13 mouse cellular contexts compared by ENCODE assay signal in the genomic region with DNA sequence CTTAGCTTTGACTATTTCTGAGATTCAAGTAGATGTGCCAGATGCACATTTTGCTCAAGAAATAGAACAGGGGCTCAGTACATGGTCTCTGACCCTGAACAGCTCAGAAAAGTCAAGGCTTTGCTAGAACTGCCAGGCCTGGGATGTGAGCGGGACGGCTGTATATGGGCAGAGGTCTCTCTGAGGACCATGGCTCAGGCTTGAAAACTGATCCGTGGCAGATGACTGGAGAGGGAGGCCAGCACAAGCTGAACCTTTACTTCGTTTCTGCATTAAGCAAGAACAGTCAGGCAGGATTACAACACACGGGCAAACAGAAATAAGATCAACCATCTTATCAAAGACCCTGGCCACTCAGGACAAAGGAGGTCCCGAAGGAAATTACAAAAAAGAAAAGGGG.
A peak's percentile ranks its signal among the peaks of the same experiment; 100 is the strongest.
DNase-seq lines count a peak whose midpoint lies in the region; ATAC-seq and TF ChIP-seq lines count a peak whose summit lies in the region.
"Had no signal": no experiment of that assay in that cellular context is flagged by ENCODE, and none has a peak within 500 bp of the region (broad histone marks: within the 10 kb centered on the region; RNA-seq: fewer than 3 reads in every experiment).

No protein-coding gene starts in this region.

- 0 out of 2 replicates have a peak, but pooled peaks cover 12% of the 10 kb centered on the region for H3K36me3 ChIP-seq in heart, embryonic 13.5 days
- H3K36me3 ChIP-seq in liver, postnatal 0 days (replicated peaks; ENCODE audit: insufficient read depth, low read length) = no peaks in the 10 kb centered on the region
- H3K36me3 ChIP-seq in embryonic facial prominence, embryonic 14.5 days (ENCODE audit: control insufficient read depth, insufficient read depth, low read length) = no peaks in the 10 kb centered on the region
- H3K36me3 ChIP-seq: forebrain, embryonic 12.5 days; hindbrain, embryonic 10.5 days had no signal

- H3K27ac ChIP-seq in heart, embryonic 13.5 days (replicated peaks) = 0 out of 2 replicates have a peak overlapping the region, but pooled peaks have one; percentile 17
- H3K27ac ChIP-seq in liver, postnatal 0 days (ENCODE audit: low read depth) = 0 out of 2 replicates have a peak overlapping the region, but pooled peaks have one; percentile 25
- 0 out of 2 replicates have a peak overlapping the region, but pooled peaks have one; percentile 90 for H3K27ac ChIP-seq in embryonic facial prominence, embryonic 14.5 days (replicated peaks; ENCODE audit: low read depth, low read length)
- H3K27ac ChIP-seq: forebrain, embryonic 12.5 days; hindbrain, embryonic 10.5 days; stomach, postnatal 0 days had no signal

- 62% methylated on average over 6 of the region's 6 CpGs for WGBS in heart, embryonic 13.5 days
- WGBS in liver, postnatal 0 days (ENCODE audit: insufficient replicate concordance) = 56% methylated on average over 6 of the region's 6 CpGs
- 48% methylated on average over 6 of the region's 6 CpGs for WGBS in embryonic facial prominence, embryonic 14.5 days

- peaks cover 58% of the 10 kb centered on the region for H3K4me1 ChIP-seq in heart, embryonic 13.5 days
- peaks cover 36% of the 10 kb centered on the region for H3K4me1 ChIP-seq in liver, postnatal 0 days (ENCODE audit: insufficient read depth)
- H3K4me1 ChIP-seq in embryonic facial prominence, embryonic 14.5 days (ENCODE audit: control insufficient read depth, insufficient read depth, low read length) = peaks cover 31% of the 10 kb centered on the region

- H3K4me3 ChIP-seq in heart, embryonic 13.5 days = no peak overlapping the region
- no peak overlapping the region for H3K4me3 ChIP-seq in liver, postnatal 0 days (ENCODE audit: low read depth, low read length)
- H3K4me3 ChIP-seq in embryonic facial prominence, embryonic 14.5 days (ENCODE audit: low read depth, low read length) = no peak overlapping the region
- H3K4me3 ChIP-seq: forebrain, embryonic 12.5 days; hindbrain, embryonic 10.5 days had no signal

- intact Hi-C loops in heart, postnatal 36 days (cut with DNase I) = no loop called here

- H3K9ac ChIP-seq in heart, embryonic 13.5 days = no peak overlapping the region
- H3K9ac ChIP-seq in liver, postnatal 0 days (replicated peaks) = no peak overlapping the region
- no peak overlapping the region for H3K9ac ChIP-seq in embryonic facial prominence, embryonic 14.5 days (ENCODE audit: low read depth, low read length)
- H3K9ac ChIP-seq: forebrain, embryonic 12.5 days had no signal

- no peak for TF ChIP-seq CTCF in liver, postnatal 0 days (IDR thresholded peaks at IDR 0.05; ENCODE audit: low read depth)

- H3K27me3 ChIP-seq in heart, embryonic 13.5 days (replicated peaks) = no peaks in the 10 kb centered on the region
- H3K27me3 ChIP-seq in liver, postnatal 0 days (ENCODE audit: insufficient read depth, low read length) = no peaks in the 10 kb centered on the region
- H3K27me3 ChIP-seq in embryonic facial prominence, embryonic 14.5 days (replicated peaks; ENCODE audit: control insufficient read depth, insufficient read depth, low read length) = no peaks in the 10 kb centered on the region
- H3K27me3 ChIP-seq: Patski had no signal

- no peaks in the 10 kb centered on the region for H3K9me3 ChIP-seq in heart, embryonic 13.5 days
- H3K9me3 ChIP-seq in liver, postnatal 0 days (ENCODE audit: low read length) = no peaks in the 10 kb centered on the region
- no peaks in the 10 kb centered on the region for H3K9me3 ChIP-seq in embryonic facial prominence, embryonic 14.5 days (ENCODE audit: control insufficient read depth, low read length)
- H3K9me3 ChIP-seq: forebrain, embryonic 12.5 days; hindbrain, embryonic 10.5 days had no signal

- no peak for DNase-seq in heart, postnatal 36 days
- DNase-seq in liver, postnatal 0 days = no peak
- no peak for DNase-seq in liver
- DNase-seq in embryonic facial prominence, embryonic 14.5 days (ENCODE audit: low spot score) = no peak
- no peak for DNase-seq in testis, postnatal 10 days (ENCODE audit: low spot score)
- no peak for DNase-seq in MN1 (ENCODE audit: low spot score)
- DNase-seq: cerebellum, adult 11 months; kidney, adult 11 months had no signal

- no peak overlapping the region for H3K4me2 ChIP-seq in heart, embryonic 13.5 days
- no peak overlapping the region for H3K4me2 ChIP-seq in liver, postnatal 0 days (ENCODE audit: low read depth, low read length)
- no peak overlapping the region for H3K4me2 ChIP-seq in embryonic facial prominence, embryonic 14.5 days (ENCODE audit: low read depth, low read length)

- TF ChIP-seq EP300 in liver, postnatal 0 days (IDR thresholded peaks at IDR 0.05; ENCODE audit: low read depth) = no peak

- no peak for ATAC-seq in heart, embryonic 13.5 days (ENCODE audit: extremely low read depth, insufficient number of reproducible peaks, low FRiP score, low TSS enrichment)
- ATAC-seq in liver, postnatal 0 days = no peak
- ATAC-seq in embryonic facial prominence, embryonic 14.5 days (ENCODE audit: low read depth) = no peak

Comparison
In these comparisons a context has a peak if more than half of its experiments do, and no peak if none do; other contexts are left out.
1. H3K27ac ChIP-seq: peak in every context shown above with its lines; median percentile 90 in embryonic facial prominence, embryonic 14.5 days; 25 in liver, postnatal 0 days; 17 in heart, embryonic 13.5 days.